Mouse (Mus musculus): ENCODE data around the gene Itgb3bp.

The Itgb3bp gene

DNA sequence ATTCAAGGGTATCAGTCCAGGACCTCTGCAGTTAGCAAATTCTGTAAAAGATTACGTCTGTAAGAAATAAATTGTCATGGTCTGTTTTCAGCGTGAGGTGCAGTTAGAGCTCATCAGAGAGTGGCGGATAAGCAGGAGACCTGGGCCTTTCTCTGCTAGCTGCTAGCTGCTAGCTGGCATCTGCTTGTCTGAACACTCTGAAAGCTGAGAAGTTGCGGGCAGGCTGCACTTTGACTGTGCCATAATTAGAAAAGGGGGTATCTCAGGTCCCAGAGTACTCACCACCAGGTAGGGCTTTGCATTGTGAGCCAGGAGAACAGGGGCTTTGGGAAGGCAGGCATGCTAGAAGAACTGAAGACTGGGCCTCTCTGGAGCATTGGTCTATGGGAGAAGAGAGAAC lies 2.2 kb upstream of the Itgb3bp start:
- DNase-seq = no peak

DNA sequence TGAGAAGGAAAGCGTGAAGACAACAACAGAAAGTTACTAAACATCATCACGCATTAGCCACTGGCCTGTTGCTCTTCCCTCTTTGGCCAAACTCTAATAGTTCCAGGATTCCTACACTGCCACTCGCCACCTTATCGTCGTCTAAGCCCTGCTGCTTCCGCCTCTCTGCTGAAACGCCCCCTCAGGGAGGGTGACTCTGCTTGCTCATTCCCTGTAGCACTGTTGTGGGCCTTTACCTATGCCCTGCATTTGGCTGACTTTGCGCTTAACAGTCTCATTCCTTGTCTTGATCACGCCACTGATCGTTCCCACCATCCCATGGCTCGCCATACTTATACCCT lies 1.6 kb upstream of the Itgb3bp start:
- DNase-seq = no peak

DNA sequence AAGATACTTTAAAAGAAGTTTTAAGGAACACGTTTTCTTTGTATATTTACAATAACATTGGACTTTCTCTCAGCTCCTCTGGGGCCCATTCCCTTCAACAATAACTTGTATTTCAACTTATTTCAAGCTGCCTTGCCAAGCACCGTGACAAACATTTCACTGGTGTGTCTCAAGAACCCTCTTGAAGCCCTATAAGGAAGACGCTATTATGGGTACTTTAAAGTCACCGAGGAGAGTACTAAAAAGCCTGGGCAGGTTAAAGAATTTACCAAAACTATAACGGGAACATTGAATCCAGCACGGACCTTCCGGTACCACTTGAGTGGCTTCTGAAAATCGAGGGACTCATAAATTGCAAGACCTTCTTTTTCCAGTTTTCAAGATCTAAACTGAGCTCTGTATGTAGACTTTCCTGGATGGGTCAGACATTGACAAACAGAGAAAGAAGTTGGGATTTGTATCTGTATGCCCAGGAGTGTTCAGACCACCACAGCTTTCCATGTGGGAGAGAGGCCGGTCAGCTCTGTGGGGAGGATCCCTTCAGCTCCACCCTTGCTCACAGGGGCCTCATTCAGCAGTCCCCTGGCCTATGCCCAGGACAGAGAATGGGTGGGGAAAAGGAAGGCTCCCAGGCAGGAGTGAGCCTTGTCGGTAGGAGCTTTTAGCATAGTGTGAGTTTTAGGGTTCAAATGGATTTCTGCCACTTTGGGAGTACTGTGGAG lies 1.1 kb upstream of the Itgb3bp start:
- no peak for DNase-seq

DNA sequence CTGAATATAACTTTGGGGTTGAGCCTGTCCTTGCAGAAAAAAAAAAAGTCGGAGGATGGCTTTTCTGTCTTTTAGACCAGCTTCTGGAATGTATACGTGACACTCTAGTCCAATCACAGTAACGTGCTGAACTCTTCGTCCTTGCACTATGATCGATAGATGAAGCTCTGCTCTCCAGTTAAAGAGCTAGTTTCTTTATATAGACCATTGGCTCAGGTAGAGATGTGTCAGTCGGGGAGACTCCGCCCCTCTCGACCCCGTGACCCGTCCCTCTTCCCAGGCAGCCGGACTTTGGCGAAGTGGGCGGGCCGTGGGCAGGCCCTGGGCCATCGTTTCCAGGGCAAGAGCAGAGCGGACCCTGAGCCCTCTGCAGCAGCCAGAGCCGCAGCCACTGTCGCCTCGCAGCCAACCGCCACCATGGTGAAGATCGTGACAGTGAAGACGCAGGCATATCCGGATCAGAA lies 432 bp downstream of the Itgb3bp start, which contains the start of gene Pgm1:
TSS of gene Pgm1 (plus strand) at position 266 of the 464 bp plus-strand sequence.
- peak; percentile 93 for DNase-seq

DNA sequence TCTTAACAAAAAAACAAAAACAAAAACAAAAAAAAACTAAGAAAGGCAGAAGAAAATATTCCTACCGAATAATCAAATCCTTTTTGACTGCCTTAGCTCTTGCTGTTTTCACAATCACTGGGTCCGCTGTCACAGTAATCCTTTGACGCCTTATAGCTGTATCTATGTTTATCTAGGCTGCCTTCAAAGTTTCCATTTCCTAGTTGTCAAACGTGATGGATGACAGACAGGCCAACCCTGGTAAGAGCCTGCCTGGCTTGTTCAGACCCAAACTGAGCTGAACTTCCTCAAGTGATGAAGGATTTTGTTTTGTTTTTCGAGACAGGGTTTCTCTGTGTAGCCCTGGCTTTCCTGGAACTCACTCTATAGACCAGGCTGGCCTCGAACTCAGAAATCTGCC lies 1.1 kb downstream of the Itgb3bp start:
- DNase-seq = no peak

- no peak for DNase-seq
Measured at GRCm38 (mm10) chr4:99926380-99926779, 3.2 kb downstream of the Itgb3bp start.

- DNase-seq = no peak
Measured at GRCm38 (mm10) chr4:99913894-99914451, 15.6 kb downstream of the Itgb3bp start.

DNA sequence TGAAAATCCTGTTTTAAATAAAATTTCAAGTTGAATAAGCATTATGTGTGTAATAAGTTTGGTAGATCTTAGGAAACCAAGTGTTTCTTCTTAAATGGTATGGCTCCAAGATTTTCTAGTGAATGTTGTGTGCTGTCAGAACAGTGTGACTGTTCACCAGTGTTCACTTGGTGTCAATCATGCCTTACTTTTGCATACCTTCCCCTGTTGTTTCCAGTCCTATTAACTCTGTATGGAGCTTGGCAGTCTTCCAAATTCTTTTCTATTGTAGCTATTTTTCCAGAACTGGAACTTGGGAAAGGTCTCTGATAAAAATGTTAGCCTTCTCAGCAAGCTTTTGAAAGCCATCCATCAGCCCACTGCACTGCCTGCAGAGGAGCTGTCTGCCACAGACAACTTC lies 47.2 kb downstream of the Itgb3bp start:
- DNase-seq = no peak

- peak; percentile 35 for DNase-seq
Measured at GRCm38 (mm10) chr4:99881882-99882281, 47.7 kb downstream of the Itgb3bp start.

- DNase-seq = peak; percentile 89
Measured at GRCm38 (mm10) chr4:99829094-99830073, 100.2 kb downstream of the Itgb3bp start, which contains the start of gene Efcab7. Gene Efcab7, plus strand, starts transcription at chr4:99829198.

DNA sequence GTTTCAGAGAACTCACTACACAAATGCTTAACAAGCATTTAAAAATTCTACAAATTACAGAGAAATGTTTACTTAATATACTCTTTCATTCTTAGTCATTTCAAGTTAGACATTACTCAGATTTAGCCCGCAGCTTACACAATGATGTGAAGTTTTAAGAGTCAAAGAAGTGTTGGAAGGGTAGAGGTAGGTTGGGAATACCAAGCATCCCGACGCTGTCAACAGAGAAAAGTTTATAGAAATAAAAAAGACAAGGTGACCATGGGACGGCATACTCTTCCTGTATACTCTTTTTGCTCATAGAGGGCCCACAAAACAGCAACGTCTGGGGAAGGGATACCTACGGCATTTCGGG lies 100.9 kb downstream of the Itgb3bp start:
- no peak for DNase-seq

- no peak for DNase-seq
Measured at GRCm38 (mm10) chr4:99828337-99828736, 101.3 kb downstream of the Itgb3bp start.

DNA sequence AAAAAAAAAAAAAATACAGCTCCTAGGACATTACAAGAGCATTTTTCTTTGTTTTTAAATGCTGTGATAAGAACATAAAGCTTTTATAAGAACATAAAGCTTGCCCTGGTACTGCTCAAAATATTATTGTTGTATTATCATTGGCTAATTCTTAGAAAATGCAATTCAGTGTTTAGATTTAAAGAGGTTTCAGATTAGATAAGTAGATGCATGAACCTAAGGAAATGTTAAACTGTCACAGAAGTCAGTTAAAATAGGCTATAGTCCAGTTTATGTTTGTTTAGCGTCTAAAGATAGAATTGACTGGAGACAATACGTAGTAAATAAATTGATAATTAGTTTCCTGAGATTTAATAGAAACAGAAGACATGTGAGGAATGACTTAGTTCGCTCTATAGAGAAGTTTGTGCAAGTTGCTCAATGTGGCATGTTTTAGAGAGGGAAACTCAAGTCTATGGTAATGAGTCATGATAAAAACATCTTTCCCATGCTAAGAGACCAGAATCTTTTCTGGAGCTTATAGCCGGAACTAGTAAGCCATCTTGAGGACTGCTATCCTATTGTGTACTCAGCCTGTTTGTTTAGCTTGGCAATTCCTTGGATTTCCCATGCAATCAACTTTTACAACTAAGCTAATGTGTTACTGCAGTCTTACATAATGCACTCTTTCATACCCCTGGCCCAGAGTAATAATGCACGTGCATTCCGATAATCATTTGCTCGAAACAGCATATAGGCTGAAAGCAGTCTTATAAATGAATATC lies 112.7 kb downstream of the Itgb3bp start:
- DNase-seq = no peak

DNA sequence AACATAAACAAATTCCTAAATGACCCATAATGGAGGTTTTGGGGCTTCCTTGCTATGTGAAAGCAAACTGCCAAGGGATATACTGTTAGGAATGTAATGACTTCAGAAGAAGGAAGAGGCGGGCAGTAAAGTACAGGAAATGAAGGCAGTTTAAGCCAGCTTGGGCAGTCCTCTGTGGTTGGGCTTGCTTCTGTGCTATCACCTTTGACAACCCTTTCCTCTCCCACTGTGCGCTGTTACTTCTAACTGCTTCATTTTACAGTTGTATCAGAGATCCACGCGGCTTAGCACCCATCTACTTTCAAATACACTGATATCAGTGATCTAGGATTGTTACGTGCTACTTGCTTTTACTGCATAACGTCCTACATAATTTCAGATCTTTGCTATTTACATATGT lies 137.2 kb downstream of the Itgb3bp start:
- DNase-seq = no peak

- DNase-seq = peak; percentile 40
Measured at GRCm38 (mm10) chr4:99773041-99773440, 156.6 kb downstream of the Itgb3bp start.

GRCm38 (mm10) chr4:99770555-99770954 lies 159.1 kb downstream of the Itgb3bp start:
- DNase-seq = peak; percentile 73

- DNase-seq = peak; percentile 42
Measured at GRCm38 (mm10) chr4:99766753-99767152, 162.9 kb downstream of the Itgb3bp start.

DNA sequence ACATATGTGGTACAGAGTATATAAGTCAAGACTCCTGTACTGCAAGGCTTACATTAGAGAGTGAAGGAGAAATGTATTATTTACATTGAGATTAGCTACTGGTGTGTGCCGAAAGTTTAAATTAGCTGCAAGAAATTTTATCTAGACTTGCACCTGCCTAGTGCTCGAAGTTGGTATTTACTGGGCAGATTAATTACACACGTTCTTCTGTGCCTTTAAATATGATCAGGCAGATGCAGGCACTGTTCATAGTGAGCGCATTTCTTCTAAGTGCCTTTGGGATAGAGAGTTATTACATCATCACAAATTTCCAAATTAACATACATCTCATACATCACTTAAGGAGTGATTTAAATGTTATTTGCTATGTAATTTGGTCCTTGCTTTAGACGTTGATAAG lies 163.3 kb downstream of the Itgb3bp start:
- no peak for DNase-seq

DNA sequence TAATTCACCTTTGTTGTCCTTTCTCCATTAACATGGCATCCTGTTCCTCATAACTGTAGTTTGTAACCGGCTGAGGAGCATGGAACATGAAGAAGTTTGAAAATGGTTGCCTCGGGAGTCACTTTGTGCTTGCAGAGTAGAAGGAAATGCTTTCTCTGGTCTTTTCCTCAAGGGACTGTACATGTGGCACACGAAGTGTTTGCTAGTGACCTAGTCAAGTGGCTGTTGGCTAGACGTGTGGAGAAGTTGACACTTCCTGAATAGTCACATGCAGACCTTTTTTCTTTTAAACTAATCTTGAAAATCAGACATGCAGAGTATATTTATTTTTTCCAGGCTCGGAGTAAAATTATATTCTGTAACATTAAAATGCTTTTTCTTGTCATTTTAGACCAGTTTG lies 177.2 kb downstream of the Itgb3bp start:
- no peak for DNase-seq

- DNase-seq = no peak
Measured at GRCm38 (mm10) chr4:99739836-99740235, 189.8 kb downstream of the Itgb3bp start.

DNA sequence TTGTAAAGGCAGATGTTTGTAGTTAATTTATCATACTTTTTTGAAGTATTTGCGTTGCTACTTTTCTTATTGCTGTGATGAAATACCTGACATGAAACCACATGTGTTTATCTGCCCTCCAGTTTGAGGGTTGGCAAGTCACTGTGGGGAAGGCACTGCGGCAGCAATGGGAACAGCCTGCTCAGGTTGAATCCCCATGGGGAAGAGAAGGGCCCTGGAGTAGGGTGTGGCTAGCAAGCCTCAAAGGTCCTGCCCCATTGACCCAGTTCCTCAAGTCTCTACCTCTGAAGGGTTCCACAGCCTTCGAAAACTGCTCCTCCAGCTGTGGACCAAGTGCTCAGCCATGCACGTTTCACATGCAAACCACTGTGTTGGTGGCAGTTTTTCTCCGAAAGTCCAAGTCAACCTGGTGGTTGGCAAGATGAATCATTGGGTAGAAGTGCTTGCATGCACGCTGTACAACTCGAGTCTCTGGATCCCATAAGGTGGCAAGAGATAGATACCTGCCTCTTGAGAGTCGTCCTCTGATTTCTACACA lies 203.6 kb downstream of the Itgb3bp start:
- no peak for DNase-seq

DNA sequence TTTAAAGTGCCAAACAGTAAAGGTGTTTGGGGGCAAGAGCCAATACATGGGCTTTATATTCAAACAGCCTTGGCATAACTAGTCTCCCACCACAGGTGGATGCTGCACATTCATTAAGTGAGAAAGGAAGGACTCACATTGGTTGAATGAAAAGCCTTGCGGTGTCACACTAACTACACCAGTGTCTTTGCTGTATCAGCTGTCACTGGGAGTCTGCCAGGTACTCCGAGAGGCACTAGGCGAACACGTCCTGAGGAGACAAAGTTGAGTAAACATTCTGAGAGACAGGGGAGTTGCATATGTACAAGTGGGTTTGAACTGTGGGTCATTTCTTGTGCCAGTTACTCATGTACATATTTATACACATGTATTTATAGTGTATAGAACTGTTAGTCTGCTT lies 205.3 kb downstream of the Itgb3bp start:
- DNase-seq = no peak

All from kidney, postnatal 10 days (tissue).